Mouse (Mus musculus): ENCODE data around the gene N4bp2l2. TPM values are rescaled to one million over a fixed set of nuclear protein-coding genes. Genes with fewer than 3 reads are reported as not detected.
A peak's percentile ranks its signal among the peaks of the same experiment; 100 is the strongest.
"Not testable (repeated sequence)": the region's sequence is repeated elsewhere in the genome, so short reads cannot be mapped to it uniquely, and the experiment has no call there.

N4bp2l2 gene
- polyA plus RNA-seq, 1 experiment from 2014 or later: 45.1 TPM

- DNase-seq (ENCODE audit: low spot score) (no peak), ATAC-seq (replicated peaks; ENCODE audit: low FRiP score, low read depth) (no peak)
- no peak overlapping the region for H3K27ac ChIP-seq
- H3K9me3 ChIP-seq (replicated peaks; ENCODE audit: low read length): no peaks in the 10 kb centered on the region
- no peaks in the 10 kb centered on the region for H3K27me3 ChIP-seq (ENCODE audit: insufficient read depth, low read length)
- no peak for TF ChIP-seq CTCF (IDR thresholded peaks at IDR 0.05; ENCODE audit: low read depth)
- no peak overlapping the region for H3K9ac ChIP-seq (ENCODE audit: low read depth, low read length)
- H3K4me3 ChIP-seq (replicated peaks; ENCODE audit: low read depth, low read length): no peak overlapping the region
- H3K4me1 ChIP-seq (replicated peaks; ENCODE audit: insufficient read depth, low read length): no peaks in the 10 kb centered on the region
- H3K36me3 ChIP-seq (ENCODE audit: insufficient read depth, low read length): 0 out of 2 replicates have a peak, but pooled peaks cover 3% of the 10 kb centered on the region
- H3K4me2 ChIP-seq (ENCODE audit: low read length): no peak overlapping the region
Observed at GRCm38 (mm10) chr5:150654548-150654947, 11.4 kb downstream of the N4bp2l2 start.

DNA sequence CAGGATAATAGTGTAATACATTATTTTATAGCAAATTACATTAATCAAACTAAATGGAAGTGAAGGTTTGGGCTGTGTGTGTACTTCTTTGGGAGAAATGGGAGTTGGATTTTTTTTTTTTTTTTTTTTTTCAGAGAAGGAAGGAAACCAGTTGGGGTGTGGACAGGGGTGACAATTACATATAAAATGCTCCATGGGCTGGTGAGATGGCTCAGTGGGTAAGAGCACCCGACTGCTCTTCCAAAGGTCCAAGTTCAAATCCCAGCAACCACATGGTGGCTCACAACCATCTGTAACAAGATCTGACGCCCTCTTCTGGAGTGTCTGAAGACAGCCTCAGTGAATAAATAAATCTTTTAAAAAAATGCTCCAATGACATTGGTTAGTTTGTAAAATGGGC is 13.4 kb downstream of the N4bp2l2 start:
- no peak overlapping the region for H3K27ac ChIP-seq
- H3K4me2 ChIP-seq (ENCODE audit: low read length): no peak overlapping the region
- H3K9ac ChIP-seq (ENCODE audit: low read depth, low read length): no peak overlapping the region
- WGBS: 83% methylated on average over 2 of the region's 2 CpGs
- no peak for DNase-seq (ENCODE audit: low spot score)
- no peak for TF ChIP-seq CTCF (IDR thresholded peaks at IDR 0.05; ENCODE audit: low read depth)
- no peak overlapping the region for H3K4me3 ChIP-seq (replicated peaks; ENCODE audit: low read depth, low read length)
- H3K4me1 ChIP-seq (replicated peaks; ENCODE audit: insufficient read depth, low read length): no peaks in the 10 kb centered on the region
- no peaks in the 10 kb centered on the region for H3K27me3 ChIP-seq (ENCODE audit: insufficient read depth, low read length)
- no peak for ATAC-seq (replicated peaks; ENCODE audit: low FRiP score, low read depth)
- H3K9me3 ChIP-seq (replicated peaks; ENCODE audit: low read length): no peaks in the 10 kb centered on the region
- 0 out of 2 replicates have a peak, but pooled peaks cover 5% of the 10 kb centered on the region for H3K36me3 ChIP-seq (ENCODE audit: insufficient read depth, low read length)

DNA sequence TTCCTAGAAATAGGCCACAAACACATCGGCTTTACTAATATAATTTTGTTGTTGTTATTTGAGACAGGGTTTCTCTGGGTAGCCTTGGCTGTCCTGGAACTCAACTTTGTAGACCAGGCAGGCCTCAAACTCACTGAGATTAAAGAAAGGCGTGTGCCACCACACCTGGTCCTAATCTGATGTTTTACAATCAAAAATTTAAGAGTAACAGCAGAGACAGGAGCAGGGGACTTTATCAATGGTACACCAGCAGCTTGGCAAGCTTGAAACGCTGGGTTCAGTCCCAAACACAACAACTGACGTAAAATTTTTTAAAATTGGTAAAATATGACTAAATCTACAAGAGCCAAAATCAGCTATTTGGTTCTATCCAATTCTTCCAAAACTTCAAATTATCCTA is 21.1 kb downstream of the N4bp2l2 start:
- H3K4me3 ChIP-seq (replicated peaks; ENCODE audit: low read depth, low read length): no peak overlapping the region
- ATAC-seq (replicated peaks; ENCODE audit: low FRiP score, low read depth) (no peak), DNase-seq (ENCODE audit: low spot score) (no peak)
- H3K27ac ChIP-seq: no peak overlapping the region
- no peaks in the 10 kb centered on the region for H3K27me3 ChIP-seq (ENCODE audit: insufficient read depth, low read length)
- TF ChIP-seq CTCF (IDR thresholded peaks at IDR 0.05; ENCODE audit: low read depth): no peak
- no peak overlapping the region for H3K4me2 ChIP-seq (ENCODE audit: low read length)
- no peaks in the 10 kb centered on the region for H3K4me1 ChIP-seq (replicated peaks; ENCODE audit: insufficient read depth, low read length)
- H3K9me3 ChIP-seq (replicated peaks; ENCODE audit: low read length): no peaks in the 10 kb centered on the region
- H3K9ac ChIP-seq (ENCODE audit: low read depth, low read length): no peak overlapping the region
- 97% methylated on average over 4 of the region's 4 CpGs for WGBS
- peaks cover 11% of the 10 kb centered on the region; the same call in 1 of the 2 replicates for H3K36me3 ChIP-seq (ENCODE audit: insufficient read depth, low read length)

- not testable (repeated sequence) for H3K27me3 ChIP-seq (ENCODE audit: insufficient read depth, low read length); ATAC-seq (replicated peaks; ENCODE audit: low FRiP score, low read depth); H3K36me3 ChIP-seq (ENCODE audit: insufficient read depth, low read length); H3K9ac ChIP-seq (ENCODE audit: low read depth, low read length); H3K27ac ChIP-seq; H3K4me1 ChIP-seq (replicated peaks; ENCODE audit: insufficient read depth, low read length); H3K4me2 ChIP-seq (ENCODE audit: low read length); H3K4me3 ChIP-seq (replicated peaks; ENCODE audit: low read depth, low read length); DNase-seq (ENCODE audit: low spot score); H3K9me3 ChIP-seq (replicated peaks; ENCODE audit: low read length)
- 95% methylated on average over 4 of the region's 4 CpGs for WGBS
Observed at GRCm38 (mm10) chr5:150643390-150643789, 22.6 kb downstream of the N4bp2l2 start.

DNA sequence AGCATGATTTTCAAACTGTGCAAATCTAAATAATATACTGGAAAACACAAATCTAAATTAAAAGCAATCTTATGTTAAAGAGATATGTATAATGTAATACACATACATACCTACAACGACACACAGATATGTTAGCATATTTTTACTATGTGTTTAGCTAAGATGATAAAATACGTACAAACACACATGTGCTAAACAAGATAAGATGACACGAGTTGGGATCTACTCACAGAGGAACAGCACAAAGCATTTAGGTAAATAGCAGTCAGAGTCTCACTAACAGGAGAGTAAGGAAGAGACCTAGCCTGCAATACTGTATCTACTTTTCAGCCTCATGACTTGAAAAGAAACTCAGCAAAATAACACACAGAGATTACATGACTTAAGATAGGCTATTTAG is 24.5 kb downstream of the N4bp2l2 start:
- no peak for ATAC-seq (replicated peaks; ENCODE audit: low FRiP score, low read depth)
- no peaks in the 10 kb centered on the region for H3K4me1 ChIP-seq (replicated peaks; ENCODE audit: insufficient read depth, low read length)
- 91% methylated on average over 3 of the region's 3 CpGs for WGBS

DNA sequence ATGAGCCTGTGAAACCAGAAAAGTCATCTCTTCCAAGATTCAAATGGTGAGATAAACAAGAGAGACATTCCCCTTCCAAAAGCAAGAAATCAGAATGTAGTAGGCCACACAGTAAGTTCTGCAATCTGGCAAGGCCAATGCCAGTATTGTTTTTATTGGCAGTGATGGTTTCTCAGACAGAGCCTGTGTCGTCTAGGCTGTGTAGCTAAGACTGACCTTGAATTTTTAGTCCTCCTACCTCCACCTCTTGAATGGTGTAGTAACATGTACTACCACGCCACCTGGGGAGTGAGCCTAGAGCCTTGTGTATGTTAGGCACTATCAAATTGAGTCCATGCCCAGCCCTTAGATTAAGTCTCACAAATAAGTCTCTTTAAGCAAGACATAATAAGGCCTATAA is 36.3 kb downstream of the N4bp2l2 start:
- ATAC-seq (replicated peaks; ENCODE audit: low FRiP score, low read depth): no peak
- H3K9me3 ChIP-seq (replicated peaks; ENCODE audit: low read length): no peaks in the 10 kb centered on the region
- H3K9ac ChIP-seq (ENCODE audit: low read depth, low read length): no peak overlapping the region
- H3K36me3 ChIP-seq (ENCODE audit: insufficient read depth, low read length): 0 out of 2 replicates have a peak, but pooled peaks cover 1% of the 10 kb centered on the region
- no peak overlapping the region for H3K4me2 ChIP-seq (ENCODE audit: low read length)
- no peak for DNase-seq (ENCODE audit: low spot score)
- no peaks in the 10 kb centered on the region for H3K4me1 ChIP-seq (replicated peaks; ENCODE audit: insufficient read depth, low read length)
- no peak overlapping the region for H3K27ac ChIP-seq
- WGBS: 68% methylated on average over 2 of the region's 2 CpGs
- H3K27me3 ChIP-seq (ENCODE audit: insufficient read depth, low read length): no peaks in the 10 kb centered on the region
- no peak for TF ChIP-seq CTCF (IDR thresholded peaks at IDR 0.05; ENCODE audit: low read depth)
- H3K4me3 ChIP-seq (replicated peaks; ENCODE audit: low read depth, low read length): no peak overlapping the region

More for the DNA sequence above, 24.5 kb downstream of the N4bp2l2 start:
- no peak overlapping the region for H3K27ac ChIP-seq
- no peak for TF ChIP-seq CTCF (IDR thresholded peaks at IDR 0.05; ENCODE audit: low read depth)
- H3K9me3 ChIP-seq (replicated peaks; ENCODE audit: low read length): no peaks in the 10 kb centered on the region
- H3K27me3 ChIP-seq (ENCODE audit: insufficient read depth, low read length): no peaks in the 10 kb centered on the region
- H3K4me3 ChIP-seq (replicated peaks; ENCODE audit: low read depth, low read length): no peak overlapping the region
- no peak overlapping the region for H3K4me2 ChIP-seq (ENCODE audit: low read length)
- H3K36me3 ChIP-seq (ENCODE audit: insufficient read depth, low read length): peaks cover 4% of the 10 kb centered on the region; the same call in 1 of the 2 replicates
- no peak for DNase-seq (ENCODE audit: low spot score)
- no peak overlapping the region for H3K9ac ChIP-seq (ENCODE audit: low read depth, low read length)

- 74% methylated on average over 1 of the region's 1 CpGs for WGBS
- ATAC-seq (replicated peaks; ENCODE audit: low FRiP score, low read depth): peak; percentile 59; the same call in 1 of the 2 replicates
Observed at GRCm38 (mm10) chr5:150629272-150629671, 36.7 kb downstream of the N4bp2l2 start.

More at GRCm38 (mm10) chr5:150629272-150629671, 36.7 kb downstream of the N4bp2l2 start:
- H3K4me2 ChIP-seq (ENCODE audit: low read length): no peak overlapping the region
- no peaks in the 10 kb centered on the region for H3K27me3 ChIP-seq (ENCODE audit: insufficient read depth, low read length)
- no peak for TF ChIP-seq CTCF (IDR thresholded peaks at IDR 0.05; ENCODE audit: low read depth)
- no peaks in the 10 kb centered on the region for H3K4me1 ChIP-seq (replicated peaks; ENCODE audit: insufficient read depth, low read length)
- H3K27ac ChIP-seq: no peak overlapping the region
- no peak overlapping the region for H3K4me3 ChIP-seq (replicated peaks; ENCODE audit: low read depth, low read length)
- H3K9ac ChIP-seq (ENCODE audit: low read depth, low read length): no peak overlapping the region
- no peak for DNase-seq (ENCODE audit: low spot score)
- H3K9me3 ChIP-seq (replicated peaks; ENCODE audit: low read length): no peaks in the 10 kb centered on the region
- H3K36me3 ChIP-seq (ENCODE audit: insufficient read depth, low read length): no peaks in the 10 kb centered on the region

All from kidney, postnatal 0 days (tissue).